Mouse (Mus musculus) lung, embryonic 14.5 days (tissue): ENCODE results near the gene Gm20390. TPM values are rescaled to one million over a fixed set of nuclear protein-coding genes. Genes with fewer than 3 reads are reported as not detected.

Source experiments
- ATAC-seq: fragments of 200-750 bp; cut with Nextera tagmentation; 2 replicates; pipeline ENCODE4 v1.8.0; 2017; ENCODE audit warnings: mild to moderate bottlenecking, moderate TSS enrichment, moderate library complexity; ENCODE audit not compliant: insufficient read depth
- DNase-seq: peaks from one replicate; pipeline ENCODE4 v3.0.0-alpha.2; 2015
- H3K27ac ChIP-seq: fragments of 300-500 bp; sonication (generic); 2 replicates; pipeline ENCODE4 v1.5.1; 2014; ENCODE audit warnings: low read depth, mild to moderate bottlenecking, moderate library complexity
- H3K27me3 ChIP-seq: fragments of 300-500 bp; sonication (generic); 2 replicates; pipeline ENCODE4 v1.6.1; 2014; ENCODE audit warnings: low read length, control low read depth; ENCODE audit not compliant: insufficient read depth
- H3K36me3 ChIP-seq: fragments of 300-500 bp; sonication (generic); 2 replicates; pipeline ENCODE4 v1.6.1; 2014; ENCODE audit warnings: control low read depth; ENCODE audit not compliant: insufficient read depth
- H3K4me1 ChIP-seq: fragments of 300-500 bp; sonication (generic); 2 replicates; pipeline ENCODE4 v1.6.1; 2014; ENCODE audit warnings: antibody characterized with exemption, control low read depth; ENCODE audit not compliant: insufficient read depth
- H3K4me2 ChIP-seq: fragments of 300-500 bp; sonication (generic); 2 replicates; pipeline ENCODE4 v1.6.1; 2014; ENCODE audit warnings: mild to moderate bottlenecking
- H3K4me3 ChIP-seq: fragments of 300-500 bp; sonication (generic); 2 replicates; pipeline ENCODE4 v1.5.1; 2014; ENCODE audit warnings: low read depth, low read length
- H3K9ac ChIP-seq: fragments of 300-500 bp; sonication (generic); 2 replicates; pipeline ENCODE4 v1.6.1; 2014
- H3K9me3 ChIP-seq: fragments of 300-500 bp; sonication (generic); 2 replicates; pipeline ENCODE4 v1.6.1; 2016; ENCODE audit warnings: low read depth, low read length, control low read depth
- CTCF ChIP-seq: IDR thresholded peaks from 2 replicates; pipeline ENCODE4 v1.5.1; 2016; ENCODE audit warnings: antibody characterized with exemption, low read depth
- WGBS: fragments of 180-500 bp; shearing (Covaris S2); extraction: QIAGEN DNeasy Blood & Tissue Kit; methylation state at CpG from one replicate; pipeline ENCODE4 v1.1.7; 2014; 5-methylcytosine and 5-hydroxymethylcytosine counted together
- polyA plus RNA-seq: library from polyadenylated mRNA; unstranded; fragments of >200 nt; fragmentation: Nextera tagmentation; extraction: Ambion mirVana; gene quantifications from 2 replicates; pipeline ENCODE4 v1.2.1, GENCODE M21; 2014

Gm20390 gene
- polyA plus RNA-seq, result 397 and 438 TPM in 2 replicates

- Histone ChIP-seq H3K36me3 (peaks cover 27% of the 10 kb centered on the region), H3K4me1 (no peaks in the 10 kb centered on the region), H3K4me3 (peak within 1 kb of the TSS; percentile 75), H3K27ac (peak within 1 kb of the TSS; percentile 77), H3K4me2 (peak within 1 kb of the TSS; percentile 63), H3K27me3 (no peaks in the 10 kb centered on the region), H3K9me3 (no peaks in the 10 kb centered on the region), H3K9ac (peak within 1 kb of the TSS; percentile 83)
- ATAC-seq (peak; percentile 97), DNase-seq (peak; percentile 100)
- peak; percentile 90 for TF ChIP-seq CTCF
- WGBS, result under 1% methylated on average over 40 of the region's 40 CpGs
Observed at GRCm38 (mm10) chr11:93968005-93968847, at the start of gene Gm20390, which contains the start of gene Nme1. Gene Gm20390, minus strand, starts transcription at chr11:93968293. Gene Nme1, minus strand, starts transcription at chr11:93968521.

- no peak for TF ChIP-seq CTCF
- 92% methylated on average over 2 of the region's 2 CpGs for WGBS
- Histone ChIP-seq H3K27ac (no peak overlapping the region), H3K4me1 (no peaks in the 10 kb centered on the region), H3K36me3 (no peaks in the 10 kb centered on the region), H3K9me3 (no peaks in the 10 kb centered on the region), H3K4me2 (no peak overlapping the region), H3K4me3 (no peak overlapping the region), H3K9ac (no peak overlapping the region), H3K27me3 (no peaks in the 10 kb centered on the region)
- no peak for ATAC-seq
- no peak for DNase-seq
Observed at GRCm38 (mm10) chr11:94003346-94003745, 35.3 kb upstream of the Gm20390 start.

- H3K27ac ChIP-seq, result no peak overlapping the region
- ATAC-seq (no peak), DNase-seq (no peak)
- no peak overlapping the region for H3K4me2 ChIP-seq
- no peak for TF ChIP-seq CTCF
- H3K9me3 ChIP-seq, result no peaks in the 10 kb centered on the region
- 0 out of 2 replicates have a peak, but pooled peaks cover 3% of the 10 kb centered on the region for H3K36me3 ChIP-seq
- peaks cover 2% of the 10 kb centered on the region; the same call in 1 of the 2 replicates for H3K4me1 ChIP-seq
- H3K27me3 ChIP-seq, result no peaks in the 10 kb centered on the region
- no peak overlapping the region for H3K4me3 ChIP-seq
- no peak overlapping the region for H3K9ac ChIP-seq
Observed at GRCm38 (mm10) chr11:93999276-93999675, 31.2 kb upstream of the Gm20390 start.

GRCm38 (mm10) chr11:93997141-93997775 is 29.2 kb upstream of the Gm20390 start:
- H3K27ac ChIP-seq, result 0 out of 2 replicates have a peak overlapping the region, but pooled peaks have one; percentile 97
- 0 out of 2 replicates have a peak, but pooled peaks cover 3% of the 10 kb centered on the region for H3K36me3 ChIP-seq
- peak overlapping the region; percentile 96 for H3K4me3 ChIP-seq
- WGBS, result 29% methylated on average over 13 of the region's 13 CpGs
- TF ChIP-seq CTCF, result no peak
- DNase-seq, result peak; percentile 54
- peak overlapping the region; percentile 87 for H3K9ac ChIP-seq
- no peak for ATAC-seq
- peaks cover 2% of the 10 kb centered on the region; the same call in 1 of the 2 replicates for H3K4me1 ChIP-seq
- H3K9me3 ChIP-seq, result no peaks in the 10 kb centered on the region
- no peaks in the 10 kb centered on the region for H3K27me3 ChIP-seq
- peak overlapping the region; percentile 82 for H3K4me2 ChIP-seq

GRCm38 (mm10) chr11:93996306-93997140 is 28.4 kb upstream of the Gm20390 start:
- H3K9ac ChIP-seq, result peak overlapping the region; percentile 87
- ATAC-seq (peak; percentile 35), DNase-seq (peak; percentile 51)
- H3K27me3 ChIP-seq, result no peaks in the 10 kb centered on the region
- H3K4me1 ChIP-seq, result peaks cover 2% of the 10 kb centered on the region; the same call in 1 of the 2 replicates
- 0 out of 2 replicates have a peak, but pooled peaks cover 3% of the 10 kb centered on the region for H3K36me3 ChIP-seq
- peak overlapping the region; percentile 97 for H3K27ac ChIP-seq
- under 1% methylated on average over 58 of the region's 58 CpGs for WGBS
- peak overlapping the region; percentile 82 for H3K4me2 ChIP-seq
- H3K9me3 ChIP-seq, result no peaks in the 10 kb centered on the region
- peak overlapping the region; percentile 96 for H3K4me3 ChIP-seq
- TF ChIP-seq CTCF, result peak; percentile 34

- DNase-seq (peak; percentile 97), ATAC-seq (peak; percentile 92)
- peak within 1 kb of the TSS; percentile 96 for H3K4me3 ChIP-seq
- under 1% methylated on average over 68 of the region's 70 CpGs for WGBS
- H3K4me1 ChIP-seq, result peaks cover 2% of the 10 kb centered on the region; the same call in 1 of the 2 replicates
- peak within 1 kb of the TSS; percentile 97 for H3K27ac ChIP-seq
- no peaks in the 10 kb centered on the region for H3K9me3 ChIP-seq
- no peak for TF ChIP-seq CTCF
- 0 out of 2 replicates have a peak, but pooled peaks cover 3% of the 10 kb centered on the region for H3K36me3 ChIP-seq
- peak within 1 kb of the TSS; percentile 87 for H3K9ac ChIP-seq
- H3K27me3 ChIP-seq, result no peaks in the 10 kb centered on the region
- peak within 1 kb of the TSS; percentile 82 for H3K4me2 ChIP-seq
Observed at GRCm38 (mm10) chr11:93995720-93996305, 27.7 kb upstream of the Gm20390 start, which contains the start of gene Spag9. Gene Spag9, plus strand, starts transcription at chr11:93996091.
